Mouse (Mus musculus) midbrain, embryonic 14.5 days (tissue): ENCODE data around the gene Pik3cb. TPM values are rescaled to one million over a fixed set of nuclear protein-coding genes. Genes with fewer than 3 reads are reported as not detected.

Experiments used
- ATAC-seq: fragments of 200-750 bp; cut with Nextera tagmentation; 2 replicates; pipeline ENCODE4 v1.8.0; 2017; ENCODE audit warnings: moderate number of reproducible peaks, moderate library complexity; ENCODE audit not compliant: low FRiP score, low TSS enrichment
- DNase-seq: peaks from one replicate; pipeline ENCODE4 v3.0.0-alpha.2; 2015
- H3K27ac ChIP-seq: fragments of 300-500 bp; sonication (generic); replicated peaks from 2 replicates; pipeline ENCODE4 v1.5.1; 2014; ENCODE audit warnings: mild to moderate bottlenecking, low read depth, low read length, moderate library complexity
- H3K27me3 ChIP-seq: fragments of 300-500 bp; sonication (generic); 2 replicates; pipeline ENCODE4 v1.6.1; 2014; ENCODE audit warnings: low read length, control low read depth, mixed read lengths; ENCODE audit not compliant: control insufficient read depth, insufficient read depth
- H3K36me3 ChIP-seq: fragments of 300-500 bp; sonication (generic); 2 replicates; pipeline ENCODE4 v1.6.1; 2014; ENCODE audit warnings: low read length, control low read depth; ENCODE audit not compliant: control insufficient read depth, insufficient read depth
- H3K4me1 ChIP-seq: fragments of 300-500 bp; sonication (generic); 2 replicates; pipeline ENCODE4 v1.6.1; 2014; ENCODE audit warnings: mild to moderate bottlenecking, antibody characterized with exemption, low read length, control low read depth; ENCODE audit not compliant: control insufficient read depth, insufficient read depth
- H3K4me2 ChIP-seq: fragments of 300-500 bp; sonication (generic); 2 replicates; pipeline ENCODE4 v1.6.1; 2014; ENCODE audit warnings: mild to moderate bottlenecking, low read length, moderate library complexity
- H3K4me3 ChIP-seq: fragments of 300-500 bp; sonication (generic); replicated peaks from 2 replicates; pipeline ENCODE4 v1.5.1; 2014; ENCODE audit warnings: low read depth, low read length
- H3K9ac ChIP-seq: fragments of 300-500 bp; sonication (generic); replicated peaks from 2 replicates; pipeline ENCODE4 v1.6.1; 2014; ENCODE audit warnings: mild to moderate bottlenecking, low read length, moderate library complexity
- H3K9me3 ChIP-seq: fragments of 300-500 bp; sonication (generic); 2 replicates; pipeline ENCODE4 v1.6.1; 2016; ENCODE audit warnings: low read length, control low read depth, mixed read lengths; ENCODE audit not compliant: control insufficient read depth
- whole genome bisulfite sequencing: fragments of 180-500 bp; shearing (Covaris S2); extraction: QIAGEN DNeasy Blood & Tissue Kit; methylation state at CpG from one replicate; pipeline ENCODE4 v1.1.7; 2014; 5-methylcytosine and 5-hydroxymethylcytosine counted together
- polyA plus RNA-seq: library from polyadenylated mRNA; unstranded; fragments of >200 nt; fragmentation: Nextera tagmentation; extraction: Ambion mirVana; gene quantifications from 2 replicates; pipeline ENCODE4 v1.2.1, GENCODE M21; 2014

Gene Pik3cb
- 4.7 and 5.9 TPM in 2 replicates for polyA plus RNA-seq

DNA sequence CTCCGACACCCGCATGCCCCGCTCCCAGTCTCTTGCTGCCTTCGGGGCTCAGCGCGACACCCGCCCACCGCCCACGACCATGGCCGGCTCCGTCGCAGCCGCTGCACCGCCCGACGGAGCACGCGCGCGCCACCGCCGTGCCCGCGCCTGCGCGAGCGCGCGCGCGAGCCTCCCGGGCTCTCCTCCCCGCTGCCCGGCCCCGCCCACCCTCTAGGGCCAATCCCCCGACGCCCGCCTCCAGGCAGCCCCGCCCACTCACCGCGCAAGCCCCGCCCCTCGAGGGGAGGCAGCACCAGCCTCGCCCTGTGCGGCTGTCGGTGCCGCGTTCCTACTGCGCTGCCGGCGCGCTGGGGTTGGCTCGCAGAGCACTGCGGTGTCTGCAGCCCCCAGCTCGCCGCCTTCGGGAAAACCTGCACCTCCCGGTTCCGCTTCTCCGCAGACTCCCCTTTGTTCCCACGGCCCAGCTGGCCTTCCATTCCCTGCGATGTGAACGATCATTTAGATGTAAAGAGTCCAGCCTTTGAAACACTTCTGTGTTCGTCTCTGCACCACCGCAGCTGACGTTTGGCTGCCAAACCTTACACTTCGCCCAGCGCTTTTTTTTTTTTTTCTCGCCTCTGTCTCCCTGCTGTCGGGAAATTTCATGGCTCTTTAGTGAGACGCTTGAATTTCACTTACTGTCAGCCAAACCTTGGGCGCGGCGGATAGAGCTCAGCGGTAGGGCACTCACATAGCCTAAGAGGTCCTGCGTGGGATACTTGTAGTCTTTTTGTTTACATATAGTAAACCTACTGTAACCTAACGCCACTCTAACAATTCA, at the start of gene Pik3cb:
Gene Pik3cb (minus strand): TSS at position 559 of the 820 bp plus-strand sequence.
- H3K9ac ChIP-seq = peak within 1 kb of the TSS; percentile 76
- peaks cover 5% of the 10 kb centered on the region; the same call in 1 of the 2 replicates for H3K27me3 ChIP-seq
- ATAC-seq (peak; percentile 95), DNase-seq (peak; percentile 97)
- H3K9me3 ChIP-seq = no peaks in the 10 kb centered on the region
- WGBS = under 1% methylated on average over 67 of the region's 77 CpGs
- H3K36me3 ChIP-seq = no peaks in the 10 kb centered on the region
- H3K4me3 ChIP-seq = peak within 1 kb of the TSS; percentile 69
- peak within 1 kb of the TSS; percentile 65 for H3K4me2 ChIP-seq
- peak within 1 kb of the TSS; percentile 94 for H3K27ac ChIP-seq
- peaks cover 17% of the 10 kb centered on the region for H3K4me1 ChIP-seq

DNA sequence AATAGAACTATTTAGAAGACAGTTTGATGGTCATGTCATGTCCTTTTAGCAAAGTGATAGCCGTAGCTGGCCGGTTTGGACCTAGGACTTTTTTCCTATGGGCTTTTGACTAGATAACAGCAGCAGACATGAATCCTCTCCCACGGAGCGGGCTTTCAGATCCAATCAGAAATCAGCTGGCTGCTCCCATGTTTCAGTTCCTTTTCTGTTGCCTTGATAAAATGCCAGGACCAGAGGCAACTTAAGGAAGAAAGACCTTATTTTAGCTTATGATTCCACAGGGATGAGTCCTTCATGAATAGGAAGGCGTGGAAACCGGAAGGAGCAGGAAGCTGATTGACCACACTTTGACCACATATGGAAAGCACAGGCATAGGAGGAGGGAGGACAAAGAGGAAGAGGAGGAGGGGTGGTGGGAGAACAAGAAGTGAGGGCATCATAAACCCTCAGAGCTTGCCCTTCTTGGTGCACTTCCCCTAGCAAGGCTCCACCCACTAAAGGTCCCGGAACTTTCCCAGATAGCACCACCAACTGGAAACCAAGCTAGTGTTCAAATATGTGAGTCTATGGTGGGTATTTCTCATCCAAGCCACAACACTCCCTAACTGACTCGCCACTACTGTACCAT, 42.7 kb upstream of the Pik3cb start:
- no peak overlapping the region for H3K4me3 ChIP-seq
- H3K27ac ChIP-seq = no peak overlapping the region
- H3K4me2 ChIP-seq = no peak overlapping the region
- 92% methylated on average over 8 of the region's 8 CpGs for WGBS
- H3K36me3 ChIP-seq = no peaks in the 10 kb centered on the region
- no peaks in the 10 kb centered on the region for H3K4me1 ChIP-seq
- no peaks in the 10 kb centered on the region for H3K27me3 ChIP-seq
- no peak for DNase-seq
- no peaks in the 10 kb centered on the region for H3K9me3 ChIP-seq
- no peak for ATAC-seq
- no peak overlapping the region for H3K9ac ChIP-seq

DNA sequence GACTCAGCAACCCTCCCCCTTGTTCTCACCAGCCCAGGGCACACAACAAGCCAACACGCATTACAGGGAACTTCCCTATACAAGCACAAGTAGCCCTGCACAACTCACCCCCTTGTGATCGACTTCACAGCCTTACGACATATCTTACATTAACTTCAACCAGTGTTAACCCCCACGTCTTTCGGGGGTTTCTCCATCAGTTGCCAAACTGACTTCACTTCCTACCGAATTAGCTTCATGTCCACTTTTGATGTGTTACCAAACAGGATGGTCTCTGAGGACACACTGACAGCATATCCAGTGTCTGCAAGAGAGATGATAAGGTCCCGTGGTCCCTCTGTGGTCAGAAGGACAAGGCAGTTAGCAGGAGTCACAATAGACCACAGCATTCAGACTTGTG, 41.7 kb upstream of the Pik3cb start:
- DNase-seq (no peak), ATAC-seq (no peak)
- H3K27ac ChIP-seq = no peak overlapping the region
- no peaks in the 10 kb centered on the region for H3K27me3 ChIP-seq
- no peak overlapping the region for H3K4me3 ChIP-seq
- no peaks in the 10 kb centered on the region for H3K9me3 ChIP-seq
- no peak overlapping the region for H3K9ac ChIP-seq
- no peaks in the 10 kb centered on the region for H3K4me1 ChIP-seq
- H3K4me2 ChIP-seq = no peak overlapping the region
- 92% methylated on average over 7 of the region's 7 CpGs for WGBS
- no peaks in the 10 kb centered on the region for H3K36me3 ChIP-seq

DNA sequence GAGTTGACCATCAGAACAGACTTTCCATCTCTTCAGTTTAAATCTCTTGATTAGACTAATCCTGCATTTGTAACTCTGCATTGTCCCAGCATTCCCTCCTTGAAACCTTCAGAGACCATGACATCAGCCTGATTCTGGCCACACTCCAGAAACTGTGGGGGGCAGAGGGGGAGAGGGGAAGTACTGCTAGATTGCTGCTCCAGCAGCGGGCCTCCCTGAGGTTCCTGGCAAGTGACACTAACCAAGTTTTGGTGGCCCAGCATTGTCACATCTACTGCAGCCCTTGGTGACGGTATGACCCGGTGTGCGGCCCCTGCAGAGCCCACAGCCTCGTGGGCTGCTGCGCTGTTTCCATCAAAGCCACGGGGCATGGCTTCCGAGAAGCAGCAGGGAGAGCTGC, 39.9 kb upstream of the Pik3cb start:
- no peaks in the 10 kb centered on the region for H3K9me3 ChIP-seq
- no peaks in the 10 kb centered on the region for H3K27me3 ChIP-seq
- H3K9ac ChIP-seq = no peak overlapping the region
- H3K4me1 ChIP-seq = no peaks in the 10 kb centered on the region
- H3K4me3 ChIP-seq = no peak overlapping the region
- H3K27ac ChIP-seq = no peak overlapping the region
- ATAC-seq (no peak), DNase-seq (peak; percentile 48)
- no peak overlapping the region for H3K4me2 ChIP-seq
- no peaks in the 10 kb centered on the region for H3K36me3 ChIP-seq
- 55% methylated on average over 8 of the region's 8 CpGs for WGBS

DNA sequence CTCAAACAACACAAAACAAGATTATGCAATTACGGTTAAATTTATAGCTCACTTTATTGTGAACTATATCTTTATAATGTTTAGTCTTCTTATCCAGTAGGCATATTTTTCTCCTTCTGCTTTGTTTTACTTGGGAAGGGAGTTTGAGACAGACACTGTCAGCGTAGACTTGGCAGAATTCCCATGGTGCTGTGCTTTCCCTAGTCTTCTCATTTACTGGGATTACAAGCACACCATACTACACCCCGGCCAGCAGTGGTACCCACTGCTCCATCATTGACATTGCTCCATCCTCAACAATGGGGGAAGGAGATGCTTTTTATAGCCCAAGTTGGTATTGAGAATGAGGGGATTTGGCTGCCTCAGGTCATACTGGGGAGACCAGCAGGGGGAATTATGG, 38.3 kb upstream of the Pik3cb start:
- no peak for DNase-seq
- 92% methylated on average over 3 of the region's 3 CpGs for WGBS
- ATAC-seq = no peak

DNA sequence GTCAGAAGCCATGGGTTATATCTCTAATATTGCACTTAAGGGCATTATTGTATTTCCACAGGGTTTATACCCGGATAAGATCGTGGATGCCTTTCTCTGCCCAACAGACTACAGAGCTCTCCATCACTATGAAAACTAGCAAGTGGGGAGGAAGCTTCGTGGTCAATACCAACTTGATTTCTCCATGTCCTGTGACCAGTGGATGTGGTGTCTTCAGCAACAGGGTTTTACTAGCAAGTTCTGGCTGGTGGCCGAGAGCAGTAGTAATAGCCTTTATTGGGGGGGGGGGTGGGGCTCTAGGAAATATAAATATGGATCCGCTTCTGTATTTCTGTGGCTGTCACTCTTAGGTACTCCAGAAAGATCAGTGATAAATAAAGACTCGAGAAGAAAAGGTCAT, 35.4 kb upstream of the Pik3cb start:
- H3K9ac ChIP-seq = no peak overlapping the region
- ATAC-seq = no peak
- H3K9me3 ChIP-seq = no peaks in the 10 kb centered on the region
- H3K4me3 ChIP-seq = no peak overlapping the region
- no peaks in the 10 kb centered on the region for H3K4me1 ChIP-seq
- no peak for DNase-seq
- WGBS = 93% methylated on average over 6 of the region's 6 CpGs
- no peak overlapping the region for H3K27ac ChIP-seq
- H3K36me3 ChIP-seq = no peaks in the 10 kb centered on the region
- H3K4me2 ChIP-seq = no peak overlapping the region
- no peaks in the 10 kb centered on the region for H3K27me3 ChIP-seq

More for the DNA sequence above, 38.3 kb upstream of the Pik3cb start:
- no peak overlapping the region for H3K4me2 ChIP-seq
- no peaks in the 10 kb centered on the region for H3K36me3 ChIP-seq
- no peaks in the 10 kb centered on the region for H3K4me1 ChIP-seq
- no peak overlapping the region for H3K9ac ChIP-seq
- H3K4me3 ChIP-seq = no peak overlapping the region
- no peaks in the 10 kb centered on the region for H3K9me3 ChIP-seq
- no peaks in the 10 kb centered on the region for H3K27me3 ChIP-seq
- H3K27ac ChIP-seq = no peak overlapping the region

DNA sequence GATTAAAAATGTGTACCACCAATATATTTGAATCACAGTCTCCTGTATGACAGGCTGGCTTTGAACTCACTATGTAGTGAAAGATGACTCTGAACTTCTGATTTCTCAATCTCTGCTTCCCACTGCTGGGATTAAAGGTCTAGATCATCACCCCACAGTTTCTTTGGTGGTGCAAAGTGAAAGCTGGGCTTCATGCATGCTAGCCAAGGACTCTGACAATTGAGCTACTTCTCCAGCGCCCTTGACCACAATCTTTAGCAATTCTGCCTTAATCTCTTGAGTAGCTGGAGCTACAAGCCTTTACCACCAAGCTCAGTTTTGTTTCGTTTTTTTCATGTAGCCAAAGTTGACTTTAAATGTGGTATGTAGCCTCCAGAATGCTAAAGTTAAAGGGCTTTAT, 32.4 kb upstream of the Pik3cb start:
- 76% methylated on average over 2 of the region's 2 CpGs for WGBS
- Histone ChIP-seq H3K4me3 (no peak overlapping the region), H3K9ac (no peak overlapping the region), H3K4me2 (no peak overlapping the region), H3K4me1 (no peaks in the 10 kb centered on the region), H3K9me3 (no peaks in the 10 kb centered on the region), H3K36me3 (no peaks in the 10 kb centered on the region), H3K27ac (no peak overlapping the region), H3K27me3 (no peaks in the 10 kb centered on the region)
- ATAC-seq = no peak
- DNase-seq = no peak

DNA sequence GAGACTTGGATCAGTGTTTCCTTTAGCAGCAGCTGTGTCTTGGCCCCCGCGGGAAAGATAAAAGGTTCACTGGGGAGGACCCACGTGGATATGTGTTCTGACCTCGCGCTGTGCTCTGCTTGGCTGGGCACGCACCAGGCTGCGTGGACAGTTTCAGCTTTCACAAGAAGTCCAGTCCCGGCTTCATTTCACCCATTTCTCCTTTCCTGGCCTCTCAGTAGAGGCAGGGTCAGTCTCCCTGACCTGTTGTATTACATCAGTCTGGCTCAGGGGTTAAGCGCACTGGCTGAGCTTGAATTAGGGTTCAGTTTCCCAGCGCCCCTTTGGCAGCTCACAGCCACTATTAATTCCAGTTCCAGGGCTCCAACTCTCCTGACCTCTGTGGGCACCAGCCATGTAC, 30.8 kb upstream of the Pik3cb start:
- Histone ChIP-seq H3K9ac (no peak overlapping the region), H3K9me3 (no peaks in the 10 kb centered on the region), H3K27ac (no peak overlapping the region), H3K4me2 (no peak overlapping the region), H3K4me1 (no peaks in the 10 kb centered on the region), H3K4me3 (no peak overlapping the region), H3K27me3 (no peaks in the 10 kb centered on the region), H3K36me3 (no peaks in the 10 kb centered on the region)
- ATAC-seq = no peak
- 63% methylated on average over 10 of the region's 10 CpGs for WGBS
- no peak for DNase-seq

DNA sequence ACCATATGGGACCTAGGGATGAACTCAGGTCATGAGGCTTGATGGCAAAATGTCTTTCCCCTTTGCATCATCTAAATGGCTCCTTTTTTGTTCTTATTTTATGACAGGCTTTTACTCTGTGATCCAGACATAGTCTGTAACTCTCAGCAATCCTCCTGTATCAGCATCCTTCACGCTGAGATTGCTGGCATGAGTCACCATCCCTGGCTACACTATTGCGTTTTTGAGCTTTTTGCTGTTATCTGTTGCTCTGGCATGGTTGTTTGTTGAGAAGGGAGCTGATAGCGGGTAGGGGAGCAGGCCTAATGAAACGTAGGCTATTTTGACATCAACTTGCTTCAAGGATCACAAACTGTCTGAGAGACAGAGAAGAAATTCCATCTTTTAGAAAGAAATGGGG, 28.6 kb upstream of the Pik3cb start:
- WGBS = 80% methylated on average over 4 of the region's 4 CpGs
- H3K27me3 ChIP-seq = no peaks in the 10 kb centered on the region
- H3K27ac ChIP-seq = no peak overlapping the region
- no peak overlapping the region for H3K9ac ChIP-seq
- DNase-seq = no peak
- H3K36me3 ChIP-seq = no peaks in the 10 kb centered on the region
- H3K9me3 ChIP-seq = no peaks in the 10 kb centered on the region
- no peak overlapping the region for H3K4me3 ChIP-seq
- H3K4me2 ChIP-seq = no peak overlapping the region
- no peaks in the 10 kb centered on the region for H3K4me1 ChIP-seq
- no peak for ATAC-seq
